Mouse (Mus musculus) cerebellum, adult 8-10 months (tissue): ENCODE measurements around the gene Rnf186.

Experiments
- DNase-seq: peaks from one replicate; pipeline ENCODE4 v3.0.0; 2022

Gene Rnf186

GRCm38 (mm10) chr4:139014793-139015192 is 47.9 kb downstream of the Rnf186 start:
- no peak for DNase-seq
